Mouse (Mus musculus) bone marrow macrophage, adult 2 months (primary cell): Measurements from ENCODE around the gene Cd36.

Experiments
- CTCF ChIP-seq: IDR thresholded peaks from 2 replicates; pipeline ENCODE4 v1.5.1; 2012; ENCODE audit warnings: low read depth, mild to moderate bottlenecking, low read length, moderate library complexity
- POLR2A ChIP-seq: IDR thresholded peaks from 2 replicates; pipeline ENCODE4 v1.6.1; 2012; ENCODE audit warnings: mild to moderate bottlenecking, low read depth, low read length, borderline replicate concordance

DNA sequence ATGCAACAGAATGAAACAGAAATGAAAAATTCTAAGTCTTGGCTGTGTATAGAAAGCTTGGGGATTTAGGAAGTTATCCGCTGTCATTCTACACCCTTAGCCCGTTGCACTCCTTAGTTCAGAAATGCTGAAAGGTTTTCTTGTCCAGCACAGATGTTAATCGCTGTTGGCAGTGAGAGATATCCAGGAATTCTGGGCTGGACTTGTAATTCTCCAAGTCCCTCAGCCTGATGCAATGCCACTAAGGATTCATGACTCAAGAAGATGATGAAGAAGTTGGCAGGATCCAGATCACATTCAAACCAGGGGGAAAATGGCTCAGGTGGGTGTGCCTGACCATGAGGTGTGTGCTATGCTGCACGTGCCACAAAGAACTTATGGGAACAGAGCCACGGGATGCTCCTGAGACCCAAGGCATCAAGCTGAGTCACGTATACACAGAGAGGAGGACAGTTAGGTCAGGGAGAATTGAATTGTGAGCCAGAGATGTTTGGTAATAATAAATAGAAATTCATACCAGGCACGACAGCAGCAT is 135.1 kb downstream of the Cd36 start:
- TF ChIP-seq CTCF (no peak), POLR2A (no peak)
